ENCODE assay signal across 8 mouse cellular contexts in the genomic region with DNA sequence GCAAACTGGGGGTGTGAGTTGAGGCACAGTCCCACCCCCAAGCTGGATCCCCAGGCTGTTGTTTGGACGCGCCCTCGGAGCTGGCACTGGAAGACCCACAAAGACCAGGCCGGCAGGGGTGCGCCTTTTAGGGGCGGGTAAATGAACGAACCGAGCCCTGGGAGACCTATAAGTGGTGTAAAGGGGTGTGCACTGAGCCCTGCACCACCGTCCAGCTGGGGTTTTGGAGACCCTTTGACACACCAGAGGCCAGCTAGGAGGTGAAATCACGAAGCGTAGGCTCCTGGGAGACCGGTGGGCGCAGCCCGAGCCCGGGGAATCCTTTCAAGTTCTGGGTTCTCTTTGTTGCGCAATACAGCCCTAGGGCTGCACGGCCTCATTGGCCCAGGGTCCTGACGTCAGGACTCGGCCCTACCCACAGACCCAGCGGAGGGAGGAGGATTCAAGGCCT. TPM values are rescaled to one million over a fixed set of nuclear protein-coding genes. Genes with fewer than 3 reads are reported as not detected.
DNase-seq lines count a peak whose midpoint lies in the region; ATAC-seq lines count a peak whose summit lies in the region.

No protein-coding gene starts in this region.

- no peak for ATAC-seq in embryonic facial prominence, embryonic 13.5 days (ENCODE audit: insufficient number of reproducible peaks, insufficient read depth, low FRiP score, low TSS enrichment, low read depth)
- no peak for ATAC-seq in liver, embryonic 16.5 days (ENCODE audit: low read depth)
- ATAC-seq in neural tube, embryonic 15.5 days (ENCODE audit: low FRiP score), result peak; percentile 45

- peak; percentile 50 for DNase-seq in gastrocnemius, postnatal 14 days
- no peak for DNase-seq in gastrocnemius, postnatal 4 days (ENCODE audit: low spot score in 2 of 2)
- DNase-seq in heart, postnatal 25 days (ENCODE audit: low spot score), result peak; percentile 49
- DNase-seq in layer of hippocampus, adult 9-11 months, result no peak
- DNase-seq in layer of hippocampus, adult 9-10 months (ENCODE audit: low spot score), result no peak

- 2% methylated on average over 20 of the region's 20 CpGs for WGBS in embryonic facial prominence, embryonic 13.5 days
- WGBS in liver, embryonic 16.5 days (ENCODE audit: insufficient replicate concordance), result 3% methylated on average over 20 of the region's 20 CpGs
- 2% methylated on average over 20 of the region's 20 CpGs for WGBS in neural tube, embryonic 15.5 days

- H3K4me1 ChIP-seq in embryonic facial prominence, embryonic 13.5 days, result peaks cover 50% of the 10 kb centered on the region
- no peaks in the 10 kb centered on the region; the same call in 1 of the 2 replicates for H3K4me1 ChIP-seq in liver, embryonic 16.5 days (ENCODE audit: control insufficient read depth, low read depth, low read length)
- peaks cover 50% of the 10 kb centered on the region for H3K4me1 ChIP-seq in neural tube, embryonic 15.5 days

- intact Hi-C loops in gastrocnemius, postnatal 14 days (cut with DNase I; ENCODE audit: low total_unique reads), result no loop called here
- intact Hi-C loops in heart, postnatal 25 days (cut with DNase I), result loop anchor here (2.0 kb wide), 1 partner anchor 52 kb away; no protein-coding TSS in a partner anchor

- H3K4me2 ChIP-seq in embryonic facial prominence, embryonic 13.5 days, result peak overlapping the region; percentile 93
- peak overlapping the region; percentile 64 for H3K4me2 ChIP-seq in liver, embryonic 16.5 days (ENCODE audit: low read depth, low read length)
- H3K4me2 ChIP-seq in neural tube, embryonic 15.5 days, result peak overlapping the region; percentile 90

- peak overlapping the region; percentile 89 for H3K9ac ChIP-seq in embryonic facial prominence, embryonic 13.5 days
- H3K9ac ChIP-seq in liver, embryonic 16.5 days (ENCODE audit: low read depth, low read length), result no peak overlapping the region
- H3K9ac ChIP-seq in neural tube, embryonic 15.5 days (replicated peaks), result peak overlapping the region; percentile 88

- H3K36me3 ChIP-seq in embryonic facial prominence, embryonic 13.5 days, result peaks cover 9% of the 10 kb centered on the region
- no peaks in the 10 kb centered on the region for H3K36me3 ChIP-seq in liver, embryonic 16.5 days (ENCODE audit: control insufficient read depth, insufficient read depth)
- H3K36me3 ChIP-seq in neural tube, embryonic 15.5 days, result peaks cover 7% of the 10 kb centered on the region

- no peaks in the 10 kb centered on the region for H3K9me3 ChIP-seq in embryonic facial prominence, embryonic 13.5 days
- no peaks in the 10 kb centered on the region for H3K9me3 ChIP-seq in liver, embryonic 16.5 days (replicated peaks; ENCODE audit: control insufficient read depth, low read length)
- no peaks in the 10 kb centered on the region for H3K9me3 ChIP-seq in neural tube, embryonic 15.5 days (replicated peaks)

- H3K27ac ChIP-seq in embryonic facial prominence, embryonic 13.5 days, result peak overlapping the region; percentile 83; the same call in 1 of the 2 replicates
- H3K27ac ChIP-seq in liver, embryonic 16.5 days (ENCODE audit: low read length), result no peak overlapping the region
- peak overlapping the region; percentile 82 for H3K27ac ChIP-seq in neural tube, embryonic 15.5 days (replicated peaks)

- H3K4me3 ChIP-seq in embryonic facial prominence, embryonic 13.5 days, result peak overlapping the region; percentile 70
- H3K4me3 ChIP-seq in liver, embryonic 16.5 days (ENCODE audit: low read depth, low read length), result peak overlapping the region; percentile 48
- peak overlapping the region; percentile 65 for H3K4me3 ChIP-seq in neural tube, embryonic 15.5 days (replicated peaks)

- peaks cover 29% of the 10 kb centered on the region for H3K27me3 ChIP-seq in embryonic facial prominence, embryonic 13.5 days
- H3K27me3 ChIP-seq in liver, embryonic 16.5 days (ENCODE audit: control insufficient read depth, insufficient read depth, low read depth, low read length), result peaks cover 37% of the 10 kb centered on the region
- H3K27me3 ChIP-seq in neural tube, embryonic 15.5 days (replicated peaks), result peaks cover 30% of the 10 kb centered on the region

RNA-seq across cellular contexts. Expression of gene Gpr153, which starts 0.7 kb away (rescaled TPM):
- total RNA-seq in gastrocnemius, postnatal 14 days (2021), result 10 to 100 TPM; 18.0 to 21.0 TPM
- total RNA-seq in gastrocnemius, postnatal 4 days (2021), result 10 to 100 TPM; 47.5 to 49.4 TPM
- polyA plus RNA-seq in embryonic facial prominence, embryonic 13.5 days (2015; fragmentation: Nextera tagmentation; extraction: Ambion mirVana), result 11.1 TPM in 2 replicates
- total RNA-seq in heart, postnatal 25 days (2021), result 10 to 100 TPM; 14.3 to 14.9 TPM
- 0.34 and 0.59 TPM in 2 replicates for polyA plus RNA-seq in liver, embryonic 16.5 days (2015; fragmentation: Nextera tagmentation; extraction: Ambion mirVana)
- 17.7 and 20.8 TPM in 2 replicates for polyA plus RNA-seq in neural tube, embryonic 15.5 days (2015; fragmentation: Nextera tagmentation; extraction: Ambion mirVana)

RNA-seq across cellular contexts. Expression of gene Hes3, which starts 16.8 kb away (rescaled TPM):
- total RNA-seq in gastrocnemius, postnatal 14 days (2021), result not detected
- total RNA-seq in gastrocnemius, postnatal 4 days (2021), result not detected
- not detected in 2 replicates for polyA plus RNA-seq in embryonic facial prominence, embryonic 13.5 days (2015; fragmentation: Nextera tagmentation; extraction: Ambion mirVana)
- total RNA-seq in heart, postnatal 25 days (2021), result not detected
- not detected in 2 replicates for polyA plus RNA-seq in liver, embryonic 16.5 days (2015; fragmentation: Nextera tagmentation; extraction: Ambion mirVana)
- 0.19 and 0.29 TPM in 2 replicates for polyA plus RNA-seq in neural tube, embryonic 15.5 days (2015; fragmentation: Nextera tagmentation; extraction: Ambion mirVana)

RNA-seq across cellular contexts. Expression of gene Icmt, which starts 22.3 kb away (rescaled TPM):
- 10 to 100 TPM; 16.0 to 19.0 TPM for total RNA-seq in gastrocnemius, postnatal 14 days (2021)
- 10 to 100 TPM; 21.3 to 26.0 TPM for total RNA-seq in gastrocnemius, postnatal 4 days (2021)
- 23.5 and 26.6 TPM in 2 replicates for polyA plus RNA-seq in embryonic facial prominence, embryonic 13.5 days (2015; fragmentation: Nextera tagmentation; extraction: Ambion mirVana)
- 10 to 100 TPM; 25.2 to 26.7 TPM for total RNA-seq in heart, postnatal 25 days (2021)
- polyA plus RNA-seq in liver, embryonic 16.5 days (2015; fragmentation: Nextera tagmentation; extraction: Ambion mirVana), result 5.9 and 6.5 TPM in 2 replicates
- polyA plus RNA-seq in neural tube, embryonic 15.5 days (2015; fragmentation: Nextera tagmentation; extraction: Ambion mirVana), result 20.0 and 21.1 TPM in 2 replicates

RNA-seq across cellular contexts. Expression of gene Rnf207, which starts 44.1 kb away (rescaled TPM):
- total RNA-seq in gastrocnemius, postnatal 14 days (2021), result not detected
- total RNA-seq in gastrocnemius, postnatal 4 days (2021), result under 1 TPM in 1 of 2 experiments, not detected in 1; 0.32 TPM
- 0.72 and 1.3 TPM in 2 replicates for polyA plus RNA-seq in embryonic facial prominence, embryonic 13.5 days (2015; fragmentation: Nextera tagmentation; extraction: Ambion mirVana)
- total RNA-seq in heart, postnatal 25 days (2021), result 10 to 100 TPM; 69.6 to 73.3 TPM
- polyA plus RNA-seq in liver, embryonic 16.5 days (2015; fragmentation: Nextera tagmentation; extraction: Ambion mirVana), result not detected in 2 replicates
- polyA plus RNA-seq in neural tube, embryonic 15.5 days (2015; fragmentation: Nextera tagmentation; extraction: Ambion mirVana), result 7.8 and 12.4 TPM in 2 replicates

RNA-seq across cellular contexts. Expression of gene Rpl22, which starts 50.8 kb away (rescaled TPM):
- total RNA-seq in gastrocnemius, postnatal 14 days (2021), result 100 to 1,000 TPM; 233 to 251 TPM
- 100 to 1,000 TPM; 405 to 428 TPM for total RNA-seq in gastrocnemius, postnatal 4 days (2021)
- 447 and 449 TPM in 2 replicates for polyA plus RNA-seq in embryonic facial prominence, embryonic 13.5 days (2015; fragmentation: Nextera tagmentation; extraction: Ambion mirVana)
- total RNA-seq in heart, postnatal 25 days (2021), result 100 to 1,000 TPM; 254 TPM
- 161 and 209 TPM in 2 replicates for polyA plus RNA-seq in liver, embryonic 16.5 days (2015; fragmentation: Nextera tagmentation; extraction: Ambion mirVana)
- 148 and 190 TPM in 2 replicates for polyA plus RNA-seq in neural tube, embryonic 15.5 days (2015; fragmentation: Nextera tagmentation; extraction: Ambion mirVana)

Comparison
In these comparisons a context has a peak if more than half of its experiments do, and no peak if none do; other contexts are left out.
1. DNase-seq: peak in gastrocnemius, postnatal 14 days (single experiment) and heart, postnatal 25 days (single experiment); none in gastrocnemius, postnatal 4 days (0 of 2), layer of hippocampus, adult 9-11 months (single experiment) and layer of hippocampus, adult 9-10 months (single experiment).
2. Peak in every context shown above with its lines, with median percentiles within 50 percentile points of each other: H3K4me2 ChIP-seq and H3K4me3 ChIP-seq.